Mouse (Mus musculus) CD4-positive, CD25-positive, alpha-beta regulatory T cell, adult 4 months (primary cell): ENCODE results near the gene Hist1h3a. TPM values are rescaled to one million over a fixed set of nuclear protein-coding genes. Genes with fewer than 3 reads are reported as not detected.

Source experiments
- ATAC-seq: one replicate; pipeline ENCODE4 v1.8.0; 2017
- polyA plus RNA-seq, 2 experiments: library from polyadenylated mRNA; unstranded; fragments of 100-300 nt; shearing (Covaris generic); gene quantifications; one replicate each; pipeline ENCODE4 v1.2.1; 2017

Gene Hist1h3a
- polyA plus RNA-seq, 2 experiments from 2014 or later = 1.8 TPM; not detected in 1

DNA sequence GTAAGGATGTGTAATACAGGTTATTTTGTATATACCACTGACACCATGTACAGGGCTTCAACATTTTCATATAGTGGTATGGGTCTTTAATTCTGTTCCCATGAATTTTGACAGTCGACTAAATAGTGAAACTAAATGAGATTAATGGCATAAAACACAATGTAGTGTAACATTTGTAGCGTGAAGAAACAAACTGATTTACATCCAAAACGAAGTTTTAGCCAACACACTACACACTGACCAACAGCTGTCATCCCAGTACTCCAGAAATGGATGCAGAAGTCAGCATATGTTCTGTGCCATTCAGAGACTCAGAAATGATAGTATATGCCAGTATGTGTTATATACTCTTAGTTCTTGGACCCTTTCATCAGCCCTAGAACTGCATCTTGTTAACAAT is 4.3 kb downstream of the Hist1h3a start:
- ATAC-seq = no peak

DNA sequence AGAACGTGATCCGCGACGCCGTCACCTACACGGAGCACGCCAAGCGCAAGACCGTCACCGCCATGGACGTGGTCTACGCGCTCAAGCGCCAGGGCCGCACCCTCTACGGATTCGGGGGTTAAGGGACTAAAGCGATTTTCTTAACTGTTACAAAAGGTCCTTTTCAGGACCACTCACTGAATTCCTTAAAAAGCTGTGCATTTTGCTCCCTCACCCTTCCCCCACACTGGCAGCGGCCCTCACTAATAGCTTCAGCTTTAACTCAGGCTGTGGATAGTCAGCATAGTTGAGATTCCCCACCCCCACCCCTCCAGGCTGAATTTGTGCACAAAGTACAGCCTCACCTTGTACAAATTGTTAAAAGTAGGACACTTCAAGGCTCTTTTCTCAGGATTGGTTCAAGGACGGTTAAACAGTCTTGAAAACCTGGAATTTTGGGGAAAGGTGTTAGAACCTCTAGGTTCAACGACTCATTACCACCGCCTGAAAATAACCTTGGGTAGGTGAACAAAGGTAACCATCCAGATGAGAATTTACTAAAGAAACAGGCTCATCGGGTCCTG is 4.9 kb downstream of the Hist1h3a start:
- ATAC-seq = no peak

DNA sequence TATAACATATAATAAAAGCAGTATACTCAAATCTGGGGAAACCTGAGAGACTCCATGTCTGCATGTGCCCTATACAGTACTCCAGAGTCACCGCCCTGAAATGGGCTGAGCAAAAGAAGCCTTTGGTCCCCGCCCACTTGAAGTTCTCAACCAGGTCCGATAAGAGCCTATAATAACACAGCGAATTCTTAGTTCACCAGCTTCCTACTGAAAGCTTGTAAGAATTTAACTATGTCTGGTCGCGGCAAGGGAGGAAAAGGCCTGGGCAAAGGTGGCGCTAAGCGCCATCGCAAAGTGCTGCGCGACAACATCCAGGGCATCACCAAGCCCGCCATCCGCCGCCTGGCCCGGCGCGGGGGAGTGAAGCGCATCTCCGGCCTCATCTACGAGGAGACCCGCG is 5.4 kb downstream of the Hist1h3a start, which contains the start of gene Hist1h4b:
TSS of gene Hist1h4b (plus strand) at position 224 of the 400 bp plus-strand sequence.
- peak; percentile 61 for ATAC-seq

DNA sequence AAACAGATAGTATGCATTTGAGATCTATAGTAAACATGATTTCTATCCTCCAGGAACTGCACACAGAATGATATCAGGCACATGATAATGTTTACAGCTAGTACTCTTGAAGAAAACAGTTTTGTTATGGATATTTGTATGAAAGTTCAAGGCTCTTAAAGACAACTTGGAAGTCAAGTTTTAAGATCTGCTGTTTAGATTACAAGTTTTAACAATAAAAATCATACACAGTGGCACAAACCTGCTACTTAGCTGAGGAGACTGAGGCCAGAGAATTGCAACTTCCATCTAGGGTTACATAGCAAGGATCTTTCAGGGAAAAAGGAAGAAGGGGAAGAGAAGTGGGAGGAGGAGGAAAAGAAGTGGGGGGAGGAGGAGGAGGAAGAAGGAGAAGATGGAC is 7.2 kb downstream of the Hist1h3a start:
- ATAC-seq = no peak

DNA sequence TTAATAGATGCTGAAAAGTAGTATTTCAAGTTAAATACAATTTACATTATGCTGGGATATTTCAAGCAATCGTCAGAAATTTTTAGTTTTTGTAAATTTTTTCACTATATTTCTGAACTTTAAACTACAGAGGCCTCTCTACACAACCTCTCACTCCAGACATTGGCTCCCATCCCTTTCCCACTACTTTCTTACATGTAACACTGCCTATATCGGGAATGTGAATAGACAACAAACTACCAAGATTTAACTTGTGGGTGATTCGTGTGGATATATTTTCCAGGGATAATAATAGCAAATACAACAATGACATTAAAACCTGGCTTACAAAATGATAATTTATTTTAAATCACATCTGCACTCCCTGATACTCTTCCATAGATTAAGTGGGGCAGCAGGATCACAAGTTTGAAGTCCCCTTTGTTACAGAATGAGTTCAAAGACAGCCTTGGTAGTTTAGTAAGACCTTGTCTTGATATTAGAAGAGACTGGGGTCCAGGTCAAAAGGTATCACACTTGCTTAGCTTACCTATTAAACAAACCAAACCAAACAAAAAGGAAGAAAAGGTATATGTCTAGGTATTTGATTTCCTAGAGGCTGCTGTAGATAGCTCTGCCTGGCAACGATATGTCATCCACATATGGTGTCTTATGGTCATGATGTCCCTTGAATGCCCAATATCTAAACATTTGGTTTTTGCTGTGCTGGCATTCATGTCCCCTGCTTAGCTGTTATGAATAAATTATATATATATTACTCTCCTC is 8.7 kb downstream of the Hist1h3a start:
- no peak for ATAC-seq

DNA sequence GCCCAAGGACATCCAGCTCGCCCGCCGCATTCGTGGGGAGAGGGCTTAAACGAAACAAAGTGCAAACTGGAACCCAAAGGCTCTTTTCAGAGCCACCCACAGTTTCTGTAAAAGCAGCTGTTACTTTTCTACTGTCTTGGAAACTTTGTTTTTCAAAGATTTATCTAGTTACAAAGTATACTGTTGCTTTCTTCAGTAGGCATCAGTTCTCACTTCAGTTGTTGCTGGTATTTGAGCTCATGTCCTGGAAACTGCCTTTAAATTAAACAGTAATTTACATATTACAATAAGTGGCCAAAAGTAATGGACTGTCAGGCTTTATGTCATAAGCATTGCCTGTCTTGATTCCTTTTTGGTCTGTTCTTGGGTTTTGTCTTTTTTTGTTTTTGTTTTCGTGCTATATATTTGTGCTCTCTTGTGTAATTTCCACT is 9.4 kb downstream of the Hist1h3a start:
- no peak for ATAC-seq

DNA sequence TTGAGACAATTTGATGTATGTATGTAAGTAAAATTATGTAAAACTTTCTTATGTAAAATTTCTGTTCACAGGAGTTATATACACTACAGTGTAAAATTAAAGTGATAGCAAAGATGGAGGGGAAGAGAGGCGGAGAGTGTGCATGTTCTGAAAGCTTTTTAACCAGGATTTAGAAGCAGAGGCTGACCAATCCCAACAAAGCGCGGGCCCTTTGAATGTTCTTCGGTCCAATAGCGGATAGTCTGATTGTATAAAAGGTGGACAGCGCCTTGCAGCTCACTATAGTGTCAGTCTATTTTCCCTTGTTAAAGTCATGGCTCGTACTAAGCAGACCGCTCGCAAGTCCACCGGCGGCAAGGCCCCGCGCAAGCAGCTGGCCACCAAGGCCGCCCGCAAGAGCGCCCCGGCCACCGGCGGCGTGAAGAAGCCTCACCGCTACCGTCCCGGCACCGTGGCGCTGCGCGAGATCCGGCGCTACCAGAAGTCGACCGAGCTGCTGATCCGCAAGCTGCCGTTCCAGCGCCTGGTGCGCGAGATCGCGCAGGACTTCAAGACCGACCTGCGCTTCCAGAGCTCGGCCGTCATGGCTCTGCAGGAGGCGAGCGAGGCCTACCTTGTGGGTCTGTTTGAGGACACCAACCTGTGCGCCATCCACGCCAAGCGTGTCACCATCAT is 10.0 kb downstream of the Hist1h3a start, which contains the start of gene Hist1h3b:
TSS of gene Hist1h3b (plus strand) at position 201 of the 675 bp plus-strand sequence.
- ATAC-seq = peak; percentile 44

DNA sequence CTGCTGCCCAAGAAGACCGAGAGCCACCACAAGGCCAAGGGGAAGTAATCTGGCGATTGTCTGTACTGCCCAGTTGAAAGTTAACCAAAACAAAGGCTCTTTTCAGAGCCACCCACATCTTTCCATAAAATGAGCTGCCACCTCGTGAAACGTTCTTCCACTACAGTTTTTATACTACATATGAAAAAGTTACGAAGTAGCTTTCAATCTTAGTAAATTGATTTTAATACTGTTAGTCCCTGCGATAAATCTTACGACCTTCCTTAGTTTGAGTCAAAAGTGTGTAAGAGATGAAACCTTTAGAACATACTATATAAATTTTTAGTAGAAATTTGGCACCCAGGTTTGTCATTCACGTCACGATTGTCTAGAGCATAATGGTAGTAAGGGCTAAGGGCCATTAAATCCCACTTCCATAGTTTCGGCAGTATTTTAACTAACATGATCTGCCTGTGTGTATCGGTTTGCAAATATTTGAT is 10.7 kb downstream of the Hist1h3a start:
- no peak for ATAC-seq

DNA sequence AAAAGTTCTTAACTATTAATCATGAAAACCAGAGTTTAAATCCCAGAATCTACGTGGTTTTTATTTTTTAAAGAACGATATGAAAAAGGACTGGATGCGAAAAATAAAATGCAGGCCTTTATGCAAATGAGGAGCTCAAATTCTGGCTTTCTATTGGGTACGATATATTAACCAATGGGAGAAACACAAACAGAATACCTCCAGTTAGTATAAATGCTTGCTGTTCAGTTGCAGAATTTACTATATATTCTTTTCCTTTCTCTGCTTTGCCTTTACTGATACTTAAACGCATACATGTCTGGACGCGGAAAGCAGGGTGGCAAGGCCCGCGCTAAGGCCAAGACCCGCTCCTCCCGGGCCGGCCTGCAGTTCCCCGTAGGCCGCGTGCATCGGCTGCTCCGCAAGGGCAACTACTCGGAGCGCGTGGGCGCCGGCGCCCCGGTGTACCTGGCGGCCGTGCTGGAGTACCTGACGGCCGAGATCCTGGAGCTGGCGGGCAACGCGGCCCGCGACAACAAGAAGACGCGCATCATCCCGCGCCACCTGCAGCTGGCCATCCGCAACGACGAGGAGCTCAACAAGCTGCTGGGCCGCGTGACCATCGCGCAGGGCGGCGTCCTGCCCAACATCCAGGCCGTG is 11.2 kb downstream of the Hist1h3a start, which contains the start of gene Hist1h2ab:
TSS of gene Hist1h2ab (plus strand) at position 288 of the 639 bp plus-strand sequence.
- ATAC-seq = peak; percentile 46

DNA sequence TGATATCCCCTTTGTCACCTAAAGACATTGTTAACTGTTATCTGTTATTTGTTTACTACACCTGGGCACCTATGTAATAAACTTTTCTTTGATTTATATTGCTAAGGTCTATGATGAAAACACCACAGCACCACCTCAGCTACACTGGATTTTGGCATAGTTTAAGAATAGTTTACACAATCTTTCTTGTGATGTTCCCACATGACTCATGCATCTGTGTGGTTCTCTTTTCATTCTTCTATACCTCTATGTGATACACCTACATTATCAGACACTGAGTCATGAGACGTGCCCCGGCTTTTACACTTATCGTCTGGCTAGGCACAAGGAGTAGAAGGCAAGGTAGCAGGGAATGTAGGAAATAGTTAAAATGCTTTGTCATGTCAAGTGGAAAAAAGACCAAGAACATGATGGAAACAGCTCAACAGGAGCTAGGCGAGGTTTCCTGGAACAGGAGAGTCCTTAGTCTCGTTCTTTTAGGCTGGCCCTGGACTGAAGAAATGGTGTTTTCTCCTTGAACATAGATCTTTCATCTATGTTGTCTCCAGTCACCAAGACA is 12.5 kb downstream of the Hist1h3a start:
- no peak for ATAC-seq

DNA sequence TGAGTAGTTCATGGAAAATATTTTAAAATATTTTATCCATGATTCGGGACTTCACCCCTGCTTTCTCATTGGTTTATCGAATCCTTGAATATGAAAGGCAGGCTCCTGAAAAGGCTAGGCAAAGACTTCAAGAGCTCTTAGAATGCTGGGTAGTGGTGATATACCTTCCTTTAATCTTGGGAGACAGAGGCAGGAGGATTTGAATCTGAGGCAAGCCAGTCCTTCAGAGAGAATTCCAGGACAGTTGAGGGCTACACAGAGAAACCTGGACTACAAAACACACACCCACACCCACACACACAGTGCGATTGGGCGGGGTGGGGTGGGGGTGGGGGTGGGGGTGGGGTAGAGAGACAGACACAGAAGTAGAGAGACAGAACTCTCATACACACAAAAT is 14.3 kb downstream of the Hist1h3a start:
- ATAC-seq = no peak

DNA sequence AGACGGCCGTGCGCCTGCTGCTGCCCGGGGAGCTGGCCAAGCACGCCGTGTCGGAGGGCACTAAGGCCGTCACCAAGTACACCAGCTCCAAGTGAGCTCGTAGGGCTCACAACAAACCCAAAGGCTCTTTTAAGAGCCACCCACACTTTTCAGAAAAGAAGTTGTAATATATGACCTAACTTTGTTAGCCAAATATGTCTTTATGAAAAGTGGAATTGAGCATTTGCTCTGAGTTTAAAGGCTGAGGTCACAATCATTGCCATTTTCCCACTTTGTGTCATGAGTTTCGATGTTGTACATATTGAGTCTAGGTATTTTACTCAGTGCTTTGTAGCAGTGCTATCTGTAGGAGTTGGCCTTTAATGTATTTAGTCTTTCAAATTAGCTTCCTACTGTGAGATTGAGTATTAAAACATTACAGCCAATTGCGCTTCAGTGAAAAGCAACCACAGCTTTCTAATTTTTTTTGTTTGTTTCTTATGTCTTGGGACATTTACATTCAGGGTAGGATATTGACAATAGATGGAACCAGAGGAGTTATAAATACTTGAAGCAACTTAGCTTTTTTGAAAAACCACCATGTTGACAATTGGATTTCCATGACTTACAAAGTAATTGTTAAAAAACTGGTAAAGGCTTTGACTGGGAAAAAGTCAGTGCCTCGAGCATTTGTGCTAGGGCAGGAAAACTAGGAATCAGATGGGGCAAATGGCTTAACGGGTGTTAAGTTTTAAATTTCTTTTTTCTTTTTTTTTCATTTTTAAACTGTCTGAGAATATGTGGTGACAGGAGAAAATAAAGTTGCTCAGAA is 14.9 kb downstream of the Hist1h3a start:
- no peak for ATAC-seq

DNA sequence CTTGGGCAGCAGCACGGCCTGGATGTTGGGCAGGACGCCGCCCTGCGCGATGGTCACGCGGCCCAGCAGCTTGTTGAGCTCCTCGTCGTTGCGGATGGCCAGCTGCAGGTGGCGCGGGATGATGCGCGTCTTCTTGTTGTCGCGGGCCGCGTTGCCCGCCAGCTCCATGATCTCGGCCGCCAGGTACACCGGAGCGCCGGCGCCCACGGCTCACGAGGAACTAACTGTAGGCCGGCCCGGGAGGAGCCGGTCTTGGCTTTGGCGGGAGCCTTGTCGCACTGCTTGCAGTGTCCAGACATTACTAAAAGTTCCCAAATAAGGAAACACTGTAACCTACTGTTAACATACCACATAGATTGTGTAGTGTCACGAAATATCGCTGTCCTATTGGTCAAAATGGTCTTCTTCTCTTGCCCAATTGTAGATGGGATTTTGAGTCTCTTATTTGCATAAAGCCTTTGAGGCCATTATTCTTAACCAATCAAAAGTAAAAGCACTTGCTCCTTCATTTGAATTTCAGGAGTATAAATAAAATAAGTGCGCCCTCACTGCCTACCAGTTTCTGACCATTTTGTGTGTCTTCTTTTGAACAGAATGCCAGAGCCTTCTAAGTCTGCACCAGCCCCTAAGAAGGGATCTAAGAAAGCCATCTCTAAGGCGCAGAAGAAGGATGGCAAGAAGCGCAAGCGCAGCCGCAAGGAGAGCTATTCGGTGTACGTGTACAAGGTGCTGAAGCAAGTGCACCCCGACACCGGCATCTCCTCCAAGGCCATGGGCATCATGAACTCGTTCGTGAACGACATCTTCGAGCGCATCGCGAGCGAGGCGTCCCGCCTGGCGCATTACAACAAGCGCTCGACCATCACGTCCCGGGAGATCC is 15.7 kb downstream of the Hist1h3a start, which contains the start of gene Hist1h2bb:
TSS of gene Hist1h2bb (plus strand) at position 534 of the 880 bp plus-strand sequence.
- peak; percentile 85 for ATAC-seq

DNA sequence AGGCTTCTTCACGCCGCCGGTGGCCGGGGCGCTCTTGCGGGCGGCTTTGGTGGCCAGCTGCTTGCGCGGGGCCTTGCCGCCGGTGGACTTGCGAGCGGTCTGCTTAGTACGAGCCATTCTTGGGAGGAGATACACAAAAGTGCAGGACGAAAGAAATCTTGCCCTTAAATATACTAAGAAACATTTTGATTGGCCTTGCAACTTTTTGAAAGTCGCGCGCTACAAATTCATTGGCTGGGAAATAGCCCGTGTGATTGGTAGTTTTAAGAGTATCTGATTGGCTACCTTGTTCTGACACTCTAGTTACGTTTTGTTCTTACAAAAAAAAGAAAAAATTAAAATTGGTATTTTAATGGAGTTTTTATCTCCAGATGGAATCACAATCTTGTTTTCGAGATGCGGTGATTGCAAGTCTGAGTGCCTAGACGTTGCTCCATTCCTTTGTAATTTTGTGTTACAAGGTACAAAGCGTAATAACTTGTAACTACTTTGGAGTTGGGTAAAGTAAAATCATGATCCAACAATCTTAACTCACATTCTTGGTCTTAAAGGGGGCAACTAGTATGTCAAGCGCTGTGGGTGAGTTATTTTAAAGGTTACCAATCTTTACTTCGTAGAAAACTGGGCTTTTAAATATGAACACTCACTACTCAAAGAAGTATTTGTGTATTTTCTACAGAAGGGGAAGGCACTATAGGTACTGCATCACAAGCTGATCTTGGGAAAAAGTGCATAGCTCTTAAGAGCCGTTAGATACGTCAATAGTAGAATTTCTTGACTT is 16.6 kb downstream of the Hist1h3a start, which contains the start of gene Hist1h3c:
TSS of gene Hist1h3c (minus strand) at position 222 of the 781 bp plus-strand sequence.
- ATAC-seq = peak; percentile 72

DNA sequence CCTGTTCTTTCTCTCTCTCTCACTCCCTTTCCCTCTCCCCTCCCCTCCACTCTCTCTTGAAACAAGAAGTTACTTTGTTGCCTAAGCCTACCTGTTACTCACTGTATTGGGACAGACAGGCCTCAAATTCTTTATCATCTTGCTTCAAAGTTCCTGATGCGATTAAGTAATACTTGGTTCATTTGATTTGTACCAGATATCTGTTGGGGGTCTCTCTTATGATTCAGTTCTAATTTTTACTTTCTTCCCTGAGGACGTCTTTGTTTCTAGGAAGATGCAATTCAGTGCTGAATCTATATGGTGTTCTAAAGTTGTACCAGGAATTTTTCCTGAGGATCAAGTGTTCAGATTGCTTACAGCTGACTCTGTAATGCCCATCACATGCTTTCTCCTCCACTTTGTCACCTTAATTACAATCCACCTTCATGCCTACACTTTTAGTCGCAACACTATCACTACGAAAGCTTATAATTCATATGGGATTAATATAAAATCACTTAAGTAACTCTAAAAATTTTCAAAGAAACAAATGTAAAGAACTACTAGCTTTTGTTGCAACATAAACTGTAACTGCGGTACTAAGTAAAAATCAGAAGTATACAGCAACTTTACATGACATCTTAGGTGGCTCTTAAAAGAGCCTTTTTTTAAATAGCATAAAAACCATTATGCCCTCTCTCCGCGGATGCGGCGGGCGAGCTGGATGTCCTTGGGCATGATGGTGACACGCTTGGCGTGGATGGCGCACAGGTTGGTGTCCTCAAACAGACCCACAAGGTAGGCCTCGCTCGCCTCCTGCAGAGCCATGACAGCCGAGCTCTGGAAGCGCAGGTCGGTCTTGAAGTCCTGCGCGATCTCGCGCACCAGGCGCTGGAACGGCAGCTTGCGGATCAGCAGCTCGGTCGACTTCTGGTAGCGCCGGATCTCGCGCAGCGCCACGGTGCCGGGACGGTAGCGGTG is 17.5 kb downstream of the Hist1h3a start:
- ATAC-seq = no peak

DNA sequence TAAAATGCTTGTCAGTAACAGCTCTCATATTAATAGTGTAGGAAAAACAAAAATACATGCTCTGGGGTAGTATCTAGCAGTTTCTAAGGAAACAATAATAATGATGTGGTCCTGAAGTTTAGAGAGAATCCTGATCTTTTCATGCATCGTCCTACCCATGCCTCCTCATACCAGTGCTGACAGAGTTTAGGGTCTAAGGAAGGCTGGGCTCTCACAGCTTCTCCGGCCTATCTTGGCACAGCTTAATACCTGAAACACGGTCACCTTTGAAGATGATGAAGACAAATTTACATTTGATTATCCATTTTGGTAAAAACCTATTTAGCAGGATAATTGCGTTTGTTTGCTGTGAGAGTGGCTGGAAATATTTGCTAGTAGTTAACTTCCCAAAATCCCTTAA is 18.2 kb downstream of the Hist1h3a start:
- no peak for ATAC-seq

DNA sequence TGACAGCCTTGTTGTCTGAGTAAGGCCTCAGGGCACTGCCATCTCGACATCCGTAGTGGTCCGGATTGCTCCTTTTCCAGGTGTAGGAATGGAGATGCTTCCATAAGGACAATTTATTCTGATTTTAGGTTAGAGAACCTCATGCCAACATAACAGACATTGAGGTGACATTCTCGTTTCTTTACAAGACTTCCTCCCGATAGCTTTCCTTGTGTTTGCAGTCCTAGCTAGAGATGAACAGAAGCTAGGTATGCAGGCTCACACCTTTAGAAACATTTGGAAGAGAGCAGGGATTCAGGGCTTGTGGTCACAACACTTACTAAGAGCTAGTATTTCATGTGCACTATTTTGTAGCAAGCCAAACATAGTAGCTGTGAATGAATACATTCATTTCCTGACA is 19.0 kb downstream of the Hist1h3a start:
- no peak for ATAC-seq

DNA sequence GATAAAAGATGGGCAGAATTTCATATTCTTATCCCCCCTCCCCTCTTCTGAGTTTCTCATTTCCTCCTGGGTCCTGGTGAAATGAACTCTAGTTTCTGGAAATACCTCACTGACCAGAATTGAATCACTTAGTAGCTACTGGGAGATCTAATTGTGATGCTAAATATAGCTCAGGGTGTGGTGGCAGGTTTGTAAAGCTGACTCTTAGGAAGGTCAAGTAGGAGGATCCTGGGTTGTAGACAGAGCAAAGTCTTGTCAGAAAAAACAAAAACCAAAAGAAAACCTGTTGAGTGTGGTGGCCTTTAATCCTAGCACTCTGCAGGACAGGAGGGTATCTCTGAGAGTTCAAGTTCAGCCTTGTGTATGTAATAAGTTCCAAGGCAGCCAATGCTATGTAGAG is 20.2 kb downstream of the Hist1h3a start:
- no peak for ATAC-seq
